Mouse (Mus musculus) cortical plate, adult 2 months (tissue): ENCODE measurements around the gene Nat10. TPM values are rescaled to one million over a fixed set of nuclear protein-coding genes. Genes with fewer than 3 reads are reported as not detected.

ENCODE experiments used
- H3K27ac ChIP-seq: fragments of 200-500 bp; 2 replicates; pipeline ENCODE4 v1.5.1; 2012; ENCODE audit warnings: low read length, control low read depth, inconsistent platforms; ENCODE audit not compliant: insufficient read depth
- H3K4me1 ChIP-seq: fragments of 200-500 bp; 2 replicates; pipeline ENCODE4 v1.6.1; 2011; ENCODE audit warnings: low read length; ENCODE audit not compliant: control insufficient read depth, insufficient read depth
- H3K4me3 ChIP-seq: fragments of 200-500 bp; 2 replicates; pipeline ENCODE4 v1.5.1; 2011; ENCODE audit warnings: mild to moderate bottlenecking, low read length, control low read depth; ENCODE audit not compliant: insufficient read depth
- CTCF ChIP-seq: fragments of 200-500 bp; IDR thresholded peaks from 2 replicates; pipeline ENCODE4 v1.5.1; 2011; ENCODE audit warnings: mild to moderate bottlenecking, control low read depth, low read length; ENCODE audit not compliant: insufficient read depth; ENCODE audit errors: extremely low read depth
- POLR2A ChIP-seq: fragments of 200-500 bp; IDR thresholded peaks from 2 replicates; pipeline ENCODE4 v1.6.1; 2011; ENCODE audit warnings: mild to moderate bottlenecking, low read length, control low read depth; ENCODE audit not compliant: insufficient read depth; ENCODE audit errors: extremely low read depth
- polyA plus RNA-seq: library from polyadenylated mRNA; depleted of rRNA; stranded (reverse); fragments of >200 nt; gene quantifications from 2 replicates; pipeline ENCODE4 v1.2.3, GENCODE M21; 2012

Gene Nat10
- polyA plus RNA-seq, 1 experiment: 45.3 TPM

DNA sequence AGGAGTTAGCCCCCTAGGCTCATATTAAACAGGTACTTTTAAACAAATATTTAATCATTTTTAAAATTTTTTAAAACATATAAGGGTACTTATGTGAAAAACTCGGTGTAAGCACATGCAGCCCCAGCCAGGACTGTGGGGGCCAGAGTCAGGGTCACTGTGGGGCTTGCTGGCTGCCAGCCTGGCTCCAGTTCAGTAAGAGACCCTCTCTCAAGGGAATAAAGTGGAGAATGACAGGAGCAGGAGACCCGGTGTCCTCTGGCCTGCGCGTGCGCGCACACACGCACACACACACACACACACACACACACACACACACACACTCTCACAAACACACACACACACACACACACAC lies 41.8 kb downstream of the Nat10 start:
- TF ChIP-seq CTCF: no peak
- TF ChIP-seq POLR2A: no peak
- no peak overlapping the region for H3K27ac ChIP-seq
- no peak overlapping the region for H3K4me3 ChIP-seq
- no peaks in the 10 kb centered on the region for H3K4me1 ChIP-seq

DNA sequence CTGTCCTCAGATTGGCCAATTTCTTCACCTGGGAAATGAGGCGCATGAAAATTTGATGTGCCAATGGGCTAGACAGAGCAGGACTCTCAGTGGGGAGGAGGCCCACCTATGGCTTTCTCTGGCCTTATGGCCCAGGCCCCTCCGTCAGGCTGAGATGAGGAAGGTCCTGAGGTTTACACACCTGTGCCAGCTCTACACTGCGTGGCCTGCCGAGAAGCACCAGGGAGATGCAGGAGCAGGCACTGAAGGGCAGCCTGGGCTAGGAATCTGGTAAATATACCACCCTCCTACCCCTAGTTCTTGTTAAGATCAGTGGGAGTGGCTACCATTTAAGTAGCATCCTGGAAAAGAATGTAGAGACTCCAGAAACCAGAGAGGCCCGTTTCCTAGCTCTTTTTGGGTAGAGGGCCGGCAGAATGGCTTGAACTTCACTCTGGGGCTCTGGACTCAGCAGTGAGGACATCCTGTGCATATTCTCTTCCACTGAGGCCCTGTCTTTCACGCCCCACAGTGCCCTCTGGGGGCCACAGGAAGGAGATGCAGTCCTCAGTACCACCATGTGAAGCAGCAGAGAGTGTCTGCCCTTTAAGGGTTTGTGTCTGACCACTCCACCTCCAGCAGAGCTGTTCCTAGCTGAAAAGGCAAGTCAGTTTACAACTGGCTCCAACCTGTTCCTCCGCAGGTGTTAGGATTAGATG lies 42.3 kb downstream of the Nat10 start:
- no peak overlapping the region for H3K27ac ChIP-seq
- H3K4me1 ChIP-seq: no peaks in the 10 kb centered on the region
- no peak overlapping the region for H3K4me3 ChIP-seq
- TF ChIP-seq CTCF: peak; percentile 92
- no peak for TF ChIP-seq POLR2A

DNA sequence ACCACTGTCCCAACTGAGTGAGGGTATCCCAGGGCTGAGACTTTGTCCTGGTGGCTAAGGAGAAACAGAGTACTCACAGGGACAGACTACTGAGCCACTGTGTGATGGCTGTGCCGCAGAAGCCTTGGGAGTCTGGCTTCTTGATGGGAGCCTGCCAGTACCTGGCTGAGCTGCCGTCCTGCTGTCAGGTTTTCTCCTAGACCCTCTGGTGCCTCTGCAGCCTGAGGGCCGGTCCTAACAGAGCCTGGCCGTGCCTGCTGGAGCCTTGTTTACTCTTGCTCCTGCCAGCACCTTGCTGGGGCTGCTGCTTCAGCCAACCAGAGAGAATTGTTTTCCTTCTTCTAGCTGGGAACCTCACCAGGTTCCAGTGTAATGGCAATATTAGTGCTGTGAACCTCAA lies 46.7 kb downstream of the Nat10 start:
- TF ChIP-seq POLR2A (no peak), CTCF (no peak)
- Histone ChIP-seq H3K27ac (no peak overlapping the region), H3K4me1 (no peaks in the 10 kb centered on the region), H3K4me3 (no peak overlapping the region)

DNA sequence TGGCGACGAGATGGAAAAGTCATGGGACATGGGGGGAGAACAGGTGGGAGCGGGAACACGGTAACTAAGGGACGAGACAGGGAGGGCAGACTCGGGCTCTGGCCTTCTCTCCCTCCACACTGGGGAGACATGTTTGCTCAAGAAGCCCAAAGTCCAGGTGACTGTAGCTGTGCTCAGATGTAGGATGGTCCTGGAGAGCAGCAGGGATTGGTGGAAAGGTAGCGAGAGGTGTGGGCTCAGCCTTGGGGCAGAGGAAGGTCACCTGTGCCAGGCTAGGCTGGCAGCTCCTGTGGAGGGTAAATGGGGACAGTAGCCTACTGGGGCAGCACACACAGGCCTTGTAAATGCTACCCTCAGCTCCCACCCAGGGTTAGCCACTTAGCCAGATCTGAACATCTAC lies 47.2 kb downstream of the Nat10 start:
- H3K4me1 ChIP-seq: no peaks in the 10 kb centered on the region
- H3K27ac ChIP-seq: no peak overlapping the region
- TF ChIP-seq POLR2A (no peak), CTCF (no peak)
- H3K4me3 ChIP-seq: no peak overlapping the region

DNA sequence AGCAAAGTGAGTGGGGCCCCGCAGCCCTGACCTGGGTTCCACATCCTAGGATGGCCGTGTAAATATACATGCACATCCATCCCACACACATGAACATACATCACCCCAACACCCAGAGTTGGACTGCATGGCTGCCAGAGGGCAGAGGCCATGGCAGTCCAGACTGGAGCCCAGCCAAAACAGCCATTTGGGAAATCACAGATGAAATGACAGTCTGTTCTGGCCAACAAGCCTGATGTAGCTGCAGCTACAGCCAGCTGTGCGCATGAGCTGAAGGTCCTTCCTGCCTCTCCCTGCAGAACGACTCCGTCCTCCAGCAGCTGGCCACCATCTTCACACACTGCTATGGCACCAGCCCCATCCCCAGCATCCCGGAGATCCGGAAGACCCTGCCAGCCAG lies 50.2 kb downstream of the Nat10 start:
- TF ChIP-seq POLR2A (no peak), CTCF (no peak)
- no peak overlapping the region for H3K4me3 ChIP-seq

DNA sequence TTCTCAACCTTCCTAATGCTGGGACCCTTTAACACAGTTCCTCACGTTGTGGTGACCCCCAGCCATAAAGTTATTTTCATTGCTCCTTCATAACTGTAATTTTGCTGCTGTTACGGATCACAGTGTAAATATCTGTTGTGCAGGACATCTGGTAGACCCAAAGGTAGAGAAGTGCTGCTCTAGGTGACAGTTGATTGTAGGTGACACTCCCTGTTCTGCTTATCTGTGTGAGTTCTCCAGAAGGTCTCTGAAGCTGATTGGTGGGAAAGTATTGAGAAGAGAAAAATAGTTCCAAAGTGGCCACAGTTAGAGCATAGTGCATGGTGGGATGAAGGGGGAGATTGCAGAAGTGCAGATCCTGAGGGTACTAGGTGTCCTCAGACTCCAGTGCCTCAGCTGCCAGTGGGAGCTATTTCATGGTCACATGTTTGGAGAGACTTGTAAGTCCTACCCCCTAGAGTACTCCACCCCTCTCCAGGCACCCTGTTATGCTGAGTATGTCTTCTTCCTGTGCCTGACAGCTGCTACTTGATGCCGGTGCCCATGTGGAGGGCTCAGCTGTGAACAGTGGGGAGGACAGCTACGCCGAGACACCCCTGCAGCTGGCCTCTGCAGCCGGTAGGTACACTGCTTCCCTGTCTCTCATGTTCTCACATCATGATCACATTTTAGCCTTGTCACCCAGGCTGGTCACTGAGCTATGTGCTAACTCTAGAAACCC lies 53.9 kb downstream of the Nat10 start:
- H3K4me1 ChIP-seq: no peaks in the 10 kb centered on the region
- H3K4me3 ChIP-seq: no peak overlapping the region
- no peak for TF ChIP-seq POLR2A
- no peak for TF ChIP-seq CTCF
- H3K27ac ChIP-seq: no peak overlapping the region

More for the DNA sequence above, 50.2 kb downstream of the Nat10 start:
- no peak overlapping the region for H3K27ac ChIP-seq
- no peaks in the 10 kb centered on the region for H3K4me1 ChIP-seq

DNA sequence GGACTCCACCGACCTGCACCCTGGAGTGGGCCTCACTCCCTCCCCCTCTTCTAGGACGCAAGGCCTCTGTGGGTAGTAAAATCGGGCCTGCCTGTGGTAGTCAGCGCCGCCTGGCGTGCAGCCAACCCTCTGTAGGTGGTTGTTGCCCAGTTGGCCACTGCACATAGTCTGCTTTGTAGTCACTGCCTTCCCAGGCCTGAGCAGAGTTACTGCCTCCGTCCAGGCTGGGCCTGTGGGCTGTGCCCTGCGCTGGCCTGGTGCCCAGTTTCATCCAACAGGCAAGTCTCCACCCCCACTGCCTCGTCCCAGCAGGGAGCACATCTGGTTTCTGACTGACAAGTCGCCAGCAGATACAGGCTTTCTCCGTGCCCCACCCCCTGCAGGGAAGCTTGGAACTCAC lies 54.8 kb downstream of the Nat10 start:
- Histone ChIP-seq H3K4me3 (no peak overlapping the region), H3K4me1 (no peaks in the 10 kb centered on the region), H3K27ac (no peak overlapping the region)
- TF ChIP-seq CTCF: no peak
- no peak for TF ChIP-seq POLR2A

DNA sequence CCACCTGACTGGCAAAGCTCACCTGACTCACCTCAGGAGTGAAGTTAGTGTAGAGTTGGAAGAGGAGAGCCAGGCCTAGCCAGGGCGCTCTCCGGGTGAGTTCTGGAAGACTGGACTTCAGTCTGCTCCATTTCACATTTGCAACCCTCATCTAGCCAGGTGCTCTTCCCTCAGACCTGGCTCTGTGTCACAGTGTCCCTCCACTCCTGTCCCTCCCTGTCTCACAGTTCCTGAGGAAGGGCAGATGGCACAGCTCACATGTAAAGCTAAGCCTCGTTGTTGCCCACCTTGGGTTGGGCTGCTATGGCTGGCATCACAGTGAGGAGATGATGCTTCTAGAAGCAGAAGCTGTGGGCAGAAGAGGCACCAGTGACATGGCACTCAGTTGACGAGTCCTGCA lies 55.2 kb downstream of the Nat10 start:
- Histone ChIP-seq H3K27ac (no peak overlapping the region), H3K4me3 (no peak overlapping the region), H3K4me1 (no peaks in the 10 kb centered on the region)
- no peak for TF ChIP-seq POLR2A
- no peak for TF ChIP-seq CTCF

DNA sequence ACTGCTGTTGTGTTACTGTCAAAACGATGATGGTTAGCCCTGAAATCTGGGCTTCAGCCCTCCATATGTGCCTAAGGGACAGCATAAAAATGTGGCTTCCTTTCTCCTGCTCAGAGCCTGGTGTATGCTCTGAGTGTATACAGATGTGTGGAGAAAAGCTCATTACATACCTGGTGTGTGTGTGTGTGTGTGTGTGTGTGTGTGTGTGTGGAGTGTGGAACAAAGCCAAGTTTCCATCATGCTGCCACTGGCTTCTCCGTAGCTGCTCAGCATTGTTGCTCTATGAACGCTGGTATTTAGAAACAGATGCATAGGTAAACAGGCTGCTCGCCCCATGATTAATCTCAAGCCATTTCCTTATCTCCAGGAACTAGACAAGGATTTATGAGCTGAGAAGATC lies 57.2 kb downstream of the Nat10 start:
- no peak overlapping the region for H3K27ac ChIP-seq
- no peaks in the 10 kb centered on the region for H3K4me1 ChIP-seq
- TF ChIP-seq POLR2A (no peak), CTCF (no peak)
- H3K4me3 ChIP-seq: no peak overlapping the region

DNA sequence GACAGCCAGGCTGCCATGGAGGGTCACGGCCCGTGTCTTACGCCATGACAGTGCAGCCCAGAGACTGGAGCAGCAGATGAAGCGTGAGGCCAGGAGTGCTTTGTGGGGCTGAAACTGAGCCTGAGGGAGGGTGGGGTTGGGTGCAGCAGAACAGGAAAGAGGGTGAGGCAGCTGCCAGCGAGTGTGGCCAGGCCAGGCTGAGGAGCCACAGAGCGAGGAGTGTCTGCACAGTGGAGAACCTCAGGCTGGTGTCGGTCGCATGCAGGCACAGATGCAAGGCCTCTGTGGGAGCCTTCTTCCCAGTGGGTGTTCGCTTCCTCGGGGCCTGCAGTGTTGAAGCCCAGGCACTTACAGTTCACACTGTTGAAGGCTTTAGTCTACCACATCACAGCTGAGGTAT lies 57.7 kb downstream of the Nat10 start:
- Histone ChIP-seq H3K27ac (no peak overlapping the region), H3K4me1 (no peaks in the 10 kb centered on the region), H3K4me3 (no peak overlapping the region)
- TF ChIP-seq POLR2A (no peak), CTCF (no peak)
